Mouse (Mus musculus) mouse trophoblast stem cell (cell line): Measurements from ENCODE around the gene Vtcn1.
"Not testable (repeated sequence)": the region's sequence is repeated elsewhere in the genome, so short reads cannot be mapped to it uniquely, and the experiment has no call there.

ENCODE experiments used
- in situ Hi-C, 2 experiments: fragments of 300-500 bp; cut with MseI, MboI; formaldehyde crosslinking; loops; 2 replicates in 1 of 2; 3 replicates in 1 of 2; pipeline ENCODE4 v1.15.1; 2025

Gene Vtcn1

GRCm38 (mm10) chr3:100825225-100825965, at the start of gene Vtcn1:
Gene Vtcn1, plus strand, starts transcription at chr3:100825459.
- in situ Hi-C loops = no loop called here

DNA sequence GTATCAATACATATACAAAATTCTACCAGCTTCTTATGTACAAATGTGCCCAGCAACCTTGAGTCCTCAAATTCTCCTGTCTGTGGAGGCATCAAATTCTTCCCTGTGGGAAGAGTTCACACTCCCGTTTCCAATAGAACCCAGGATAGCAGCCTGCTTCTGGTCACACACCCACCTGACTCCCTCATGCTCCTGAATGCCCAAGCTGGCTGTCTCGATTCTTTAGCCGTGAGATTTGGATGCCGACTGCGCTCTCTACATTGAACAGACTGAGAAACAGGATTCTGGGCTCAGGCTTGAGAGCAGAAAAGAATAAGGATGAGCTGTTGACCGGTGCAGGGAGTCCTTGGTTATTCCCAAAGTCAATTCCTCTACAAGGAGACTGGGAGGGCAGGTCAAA, 48.3 kb upstream of the Vtcn1 start:
- in situ Hi-C loops = loop anchor here in 1 of 2 experiments (5.0 kb wide), 1 partner anchor 130 kb away; no protein-coding TSS in a partner anchor

- in situ Hi-C loops = loop anchor here in 1 of 2 experiments (5.0 kb wide), 1 partner anchor 130 kb away; no protein-coding TSS in a partner anchor
Measured at GRCm38 (mm10) chr3:100777568-100777967, 47.7 kb upstream of the Vtcn1 start.

DNA sequence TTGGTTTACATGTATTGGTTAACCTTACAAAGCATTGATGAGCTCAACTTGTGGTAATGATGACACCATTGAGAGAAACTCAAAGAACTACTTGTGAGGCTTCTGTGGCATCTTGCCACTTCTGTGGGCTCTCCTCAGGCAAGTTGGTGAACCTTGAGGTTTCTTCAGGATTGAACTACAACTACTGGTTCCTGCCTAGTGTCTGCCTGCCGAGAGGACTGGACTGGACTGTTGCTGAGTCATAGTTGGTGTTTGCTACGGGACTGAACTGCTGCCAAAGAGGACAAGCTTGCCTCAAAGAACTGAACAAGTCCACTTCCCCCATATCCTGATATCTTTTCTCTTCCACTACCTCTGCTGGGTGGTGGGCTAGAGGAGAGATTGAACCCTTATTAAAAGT, 39.2 kb upstream of the Vtcn1 start:
- in situ Hi-C loops = no loop called here

DNA sequence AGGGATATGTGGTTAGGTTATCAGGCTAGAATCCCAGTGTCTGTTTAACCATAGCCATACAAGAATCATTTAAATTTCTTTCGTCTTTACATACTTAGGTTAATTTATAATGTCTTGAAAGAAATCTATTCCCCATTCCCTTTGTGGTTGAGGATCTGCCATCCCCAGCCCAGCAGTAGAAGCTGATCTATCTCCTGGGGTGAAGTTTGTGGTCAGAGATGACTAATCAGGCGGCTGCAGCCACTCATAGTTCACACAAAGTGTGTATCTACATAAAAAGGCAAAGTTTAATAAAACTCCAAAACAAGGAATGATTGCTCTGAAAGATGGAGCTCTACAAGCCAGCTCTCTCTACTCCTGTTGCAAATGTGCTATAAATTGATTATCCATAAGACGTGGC, 33.6 kb upstream of the Vtcn1 start:
- in situ Hi-C loops = no loop called here

DNA sequence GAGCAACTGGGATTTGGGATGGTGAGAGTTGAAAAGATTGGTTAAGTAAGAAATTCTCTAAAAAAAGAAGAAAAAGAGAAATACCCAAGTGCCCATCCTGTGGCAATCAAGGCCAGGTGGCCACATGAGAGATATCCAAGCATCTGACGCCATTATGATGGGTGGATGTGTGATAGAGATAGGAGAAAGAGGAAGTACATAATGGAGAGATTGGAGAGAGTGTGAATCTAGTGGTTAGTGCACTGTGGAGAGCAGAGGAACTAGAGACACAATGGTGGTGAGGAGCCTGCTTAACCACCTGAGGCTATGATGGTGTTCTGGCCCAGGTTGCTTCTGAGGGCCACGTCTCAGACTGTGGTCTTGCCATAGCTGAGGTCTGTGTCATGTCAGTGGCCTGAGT, 31.9 kb upstream of the Vtcn1 start:
- in situ Hi-C loops = no loop called here

DNA sequence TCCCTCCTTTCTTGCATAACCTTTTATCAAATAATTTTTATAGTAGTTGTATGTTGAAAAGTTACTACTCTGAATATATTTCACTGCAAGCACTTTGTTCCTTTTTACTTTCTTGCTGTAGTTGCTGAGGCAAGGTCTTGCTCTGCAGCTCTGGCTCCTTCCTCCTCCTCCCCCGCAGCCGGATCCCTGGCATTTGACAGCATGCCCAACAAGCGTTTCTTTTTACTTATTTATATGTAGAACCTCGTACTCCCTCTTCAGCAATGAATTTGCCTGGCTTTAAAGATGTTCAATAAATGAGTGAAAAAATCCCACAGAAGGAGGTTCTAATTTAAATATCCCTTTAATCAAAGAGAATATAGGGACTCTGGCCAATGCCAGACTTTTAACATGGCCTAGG, 28.7 kb upstream of the Vtcn1 start:
- in situ Hi-C loops = no loop called here

DNA sequence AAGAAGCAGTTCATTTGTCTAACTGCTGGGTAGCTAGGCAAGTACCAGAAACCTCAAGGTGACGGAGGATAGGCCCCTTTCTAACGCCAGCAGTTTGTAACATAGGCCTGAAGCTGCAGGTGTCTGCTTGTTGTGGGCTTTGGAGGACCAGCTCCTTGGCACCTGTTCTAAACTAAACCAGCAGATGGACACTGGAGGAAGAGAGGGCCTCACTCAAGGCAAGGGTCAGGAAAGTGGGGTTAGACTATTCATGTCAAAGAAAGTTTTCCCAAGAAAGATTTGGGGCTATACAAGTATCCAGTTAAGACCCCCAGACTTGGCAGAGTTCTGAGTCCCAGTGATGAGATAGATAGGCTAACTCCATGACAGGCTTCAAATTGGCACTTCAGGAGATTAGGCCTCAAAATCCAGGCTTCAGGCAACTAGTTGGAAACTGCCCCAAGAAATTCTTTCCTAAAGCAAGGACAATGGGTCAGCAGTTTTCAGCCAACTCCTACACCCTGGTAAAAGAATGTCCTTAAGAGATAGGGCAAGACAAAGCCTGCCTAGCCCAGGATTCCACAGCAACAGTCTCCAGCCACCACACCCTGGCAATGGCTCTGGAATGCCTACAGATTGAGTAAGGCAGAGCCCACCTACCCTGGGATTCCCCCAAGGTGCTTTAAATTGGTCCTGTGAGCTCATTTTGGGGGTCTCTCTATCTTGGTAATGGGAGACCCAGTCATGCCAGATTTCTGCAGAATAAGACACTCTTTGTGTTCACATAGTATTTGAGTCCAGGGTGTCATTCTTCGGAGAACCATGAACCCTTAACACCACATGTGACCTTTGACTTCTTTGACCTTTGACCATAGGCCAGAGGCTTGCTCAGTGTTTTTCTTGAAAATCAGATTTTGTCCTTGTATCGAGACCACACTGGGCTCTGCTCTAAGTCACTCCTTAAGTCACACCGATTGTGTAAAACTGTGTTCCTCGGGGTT, 27.8 kb upstream of the Vtcn1 start:
- in situ Hi-C loops = no loop called here

DNA sequence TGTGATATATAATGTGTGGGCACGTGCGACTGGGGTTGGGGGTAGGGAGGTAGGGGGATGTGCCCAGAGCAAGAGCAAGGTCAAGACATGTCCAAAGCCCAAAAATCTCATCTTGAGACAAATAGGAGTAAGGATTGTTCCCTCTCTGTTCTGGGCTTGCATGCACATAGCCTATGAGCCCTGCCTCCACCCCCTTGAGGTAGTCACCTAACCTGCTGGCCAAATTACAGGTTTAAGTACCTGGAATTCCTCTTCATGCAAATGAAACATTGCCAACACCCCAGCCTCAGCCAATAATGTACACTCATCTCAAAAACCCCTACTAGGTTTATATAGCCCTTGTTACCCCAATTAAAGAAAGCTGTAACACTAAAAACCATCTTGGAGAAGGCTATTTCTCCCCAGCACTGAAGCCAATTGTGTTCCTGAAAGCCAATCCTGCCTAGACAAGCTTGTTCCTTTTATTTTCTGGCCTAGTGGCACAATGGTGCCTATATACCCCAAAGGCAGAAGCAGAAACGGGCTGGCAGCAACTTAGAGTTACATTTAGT, 26.3 kb upstream of the Vtcn1 start:
- in situ Hi-C loops = no loop called here

DNA sequence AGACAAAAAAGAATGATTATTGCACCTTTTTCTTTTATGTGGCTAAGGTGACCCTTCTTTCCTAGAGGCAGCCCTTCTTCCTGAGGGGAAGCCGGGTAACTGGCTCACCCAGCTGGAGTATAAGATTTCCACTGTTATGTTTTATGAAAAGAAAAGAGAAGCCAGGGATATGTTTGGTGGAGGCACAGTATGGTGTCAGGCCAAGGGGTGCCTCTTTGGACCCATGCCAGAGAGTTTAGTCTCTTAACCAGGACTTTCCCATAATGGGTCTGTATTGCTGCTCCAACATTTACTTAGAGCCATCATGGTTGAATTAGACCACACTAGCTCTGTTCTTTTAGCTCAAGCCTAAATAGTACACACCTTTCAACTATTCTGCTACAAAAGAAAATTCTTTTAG, 20.3 kb upstream of the Vtcn1 start:
- in situ Hi-C loops = no loop called here

DNA sequence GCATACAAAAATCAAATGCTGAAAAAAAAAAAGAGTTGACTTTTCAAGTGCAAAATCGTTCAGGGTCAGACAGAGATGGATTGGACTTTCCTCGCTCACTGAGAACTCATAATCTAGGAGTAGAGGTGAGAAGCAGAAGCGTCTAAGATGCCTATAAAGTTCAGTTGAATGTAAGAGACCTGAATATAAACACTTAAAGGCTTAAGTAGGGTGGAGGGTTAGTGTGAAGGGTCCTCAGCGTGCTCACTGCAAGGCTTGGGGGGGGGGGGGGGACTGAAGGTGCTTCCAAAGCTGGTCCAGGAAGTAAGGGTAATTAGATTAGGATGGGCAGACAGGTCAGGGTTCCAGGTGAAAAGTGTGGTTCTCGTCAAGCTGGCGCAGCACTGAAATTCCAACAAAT, 19.3 kb upstream of the Vtcn1 start:
- in situ Hi-C loops = no loop called here

GRCm38 (mm10) chr3:100810461-100810860, 14.8 kb upstream of the Vtcn1 start:
- in situ Hi-C loops = no loop called here

DNA sequence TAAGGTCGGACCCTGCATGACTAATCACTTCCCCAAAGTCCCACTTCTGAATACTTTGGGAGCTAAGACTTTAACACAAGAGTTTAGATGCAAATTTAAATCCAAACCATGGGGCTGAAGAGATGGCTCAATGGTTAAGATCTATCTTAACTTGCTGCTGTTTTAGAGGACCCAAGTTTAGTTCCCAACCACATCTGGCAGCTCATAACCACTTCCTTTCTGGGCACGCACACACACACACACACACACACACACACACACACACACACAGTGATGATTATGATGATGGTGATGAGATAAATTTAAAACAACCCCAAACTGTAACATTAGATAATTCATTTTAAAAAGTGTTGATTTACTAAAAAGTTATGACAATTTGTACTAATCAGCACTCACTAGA, 13.4 kb upstream of the Vtcn1 start:
- in situ Hi-C loops = no loop called here

- in situ Hi-C loops = not testable (repeated sequence)
Measured at GRCm38 (mm10) chr3:100815490-100815889, 9.8 kb upstream of the Vtcn1 start.

DNA sequence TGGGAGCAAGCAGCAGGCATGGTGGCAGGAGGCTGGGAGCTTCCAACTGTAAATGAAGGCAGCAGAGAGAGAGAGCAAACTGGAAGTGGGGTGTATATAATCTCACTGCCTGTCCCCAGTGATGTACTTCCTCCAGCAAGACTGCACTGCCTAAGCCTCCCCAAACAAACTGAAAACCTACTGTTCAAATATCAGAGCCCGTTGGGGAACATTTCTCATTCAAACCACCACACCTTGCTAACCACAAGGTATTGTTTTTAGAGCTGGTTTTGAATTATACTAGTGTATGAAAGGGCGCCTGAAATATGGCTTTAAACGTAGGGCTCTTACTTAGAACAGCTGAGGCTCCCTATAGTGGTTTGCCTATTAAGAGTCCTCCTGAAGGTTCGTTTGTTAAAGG, 6.5 kb upstream of the Vtcn1 start:
- in situ Hi-C loops = no loop called here

GRCm38 (mm10) chr3:100819571-100819970, 5.7 kb upstream of the Vtcn1 start:
- in situ Hi-C loops = no loop called here

- in situ Hi-C loops = no loop called here
Measured at GRCm38 (mm10) chr3:100820852-100821251, 4.4 kb upstream of the Vtcn1 start.

DNA sequence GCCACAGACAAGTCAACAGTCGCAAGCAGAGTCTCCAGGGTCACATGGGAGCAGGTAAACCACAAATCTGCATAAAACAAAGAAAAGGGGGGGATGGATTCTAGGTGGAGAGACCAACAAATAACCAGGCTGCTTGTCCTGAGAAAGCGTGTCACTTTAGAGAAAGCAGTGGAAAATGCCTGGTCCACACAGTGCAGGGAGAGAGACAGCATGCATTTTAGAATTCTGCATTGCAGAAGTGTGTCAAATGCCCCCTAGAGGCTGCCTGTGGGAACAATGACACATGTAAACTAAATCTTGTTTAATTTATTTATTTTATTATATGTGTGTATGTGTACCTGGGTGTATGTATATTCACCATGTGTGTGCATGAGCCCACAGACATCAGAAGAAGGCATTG, 4.0 kb upstream of the Vtcn1 start:
- in situ Hi-C loops = no loop called here

- in situ Hi-C loops = no loop called here
Measured at GRCm38 (mm10) chr3:100843784-100844183, 18.5 kb downstream of the Vtcn1 start.

GRCm38 (mm10) chr3:100844366-100844765, 19.1 kb downstream of the Vtcn1 start:
- in situ Hi-C loops = no loop called here

- in situ Hi-C loops = no loop called here
Measured at GRCm38 (mm10) chr3:100848348-100848747, 23.1 kb downstream of the Vtcn1 start.

DNA sequence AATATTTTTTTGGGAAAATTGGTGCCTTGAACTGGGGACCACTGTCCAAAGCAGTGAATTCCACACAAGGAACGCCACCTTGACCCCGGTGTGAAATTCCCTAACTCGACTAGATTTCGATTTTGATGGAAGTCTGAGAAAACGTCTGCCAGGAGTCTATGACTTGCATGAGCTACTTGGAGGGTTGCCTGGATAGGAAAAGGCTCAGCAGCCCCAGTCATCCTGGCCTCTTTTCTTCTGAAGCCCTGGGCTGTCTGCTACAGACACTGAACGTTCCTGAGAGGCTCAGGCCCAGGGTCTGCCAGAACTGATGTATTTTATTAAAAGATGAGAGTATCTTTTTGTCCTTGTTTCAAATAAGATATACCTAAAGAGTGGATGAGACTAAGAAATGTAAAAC, 25.2 kb downstream of the Vtcn1 start:
- in situ Hi-C loops = no loop called here
